Mouse (Mus musculus) neural tube, embryonic 14.5 days (tissue): ENCODE data around the gene Olfr218. TPM values are rescaled to one million over a fixed set of nuclear protein-coding genes. Genes with fewer than 3 reads are reported as not detected.
"Not testable (repeated sequence)": the region's sequence is repeated elsewhere in the genome, so short reads cannot be mapped to it uniquely, and the experiment has no call there.

ENCODE experiments used
- ATAC-seq: fragments of 200-750 bp; cut with Nextera tagmentation; 2 replicates; pipeline ENCODE4 v1.8.0; 2017; ENCODE audit warnings: low read depth, mild to moderate bottlenecking, moderate TSS enrichment, moderate library complexity
- H3K27ac ChIP-seq: fragments of 300-500 bp; sonication (generic); 2 replicates; pipeline ENCODE4 v1.5.1; 2014; ENCODE audit warnings: low read depth, mild to moderate bottlenecking, control low read depth, low read length, moderate library complexity, mixed read lengths
- H3K27me3 ChIP-seq: fragments of 300-500 bp; sonication (generic); 2 replicates; pipeline ENCODE4 v1.6.1; 2014; ENCODE audit warnings: low read length; ENCODE audit not compliant: control insufficient read depth, insufficient read depth
- H3K36me3 ChIP-seq: fragments of 300-500 bp; sonication (generic); 2 replicates; pipeline ENCODE4 v1.6.1; 2014; ENCODE audit warnings: low read length, mixed read lengths; ENCODE audit not compliant: control insufficient read depth, insufficient read depth
- H3K4me1 ChIP-seq: fragments of 300-500 bp; sonication (generic); 2 replicates; pipeline ENCODE4 v1.6.1; 2014; ENCODE audit warnings: low read length; ENCODE audit not compliant: control insufficient read depth, insufficient read depth
- H3K4me2 ChIP-seq: fragments of 300-500 bp; sonication (generic); 2 replicates; pipeline ENCODE4 v1.6.1; 2014; ENCODE audit warnings: mild to moderate bottlenecking, low read depth, low read length, control low read depth
- H3K4me3 ChIP-seq: fragments of 300-500 bp; sonication (generic); 2 replicates; pipeline ENCODE4 v1.5.1; 2014; ENCODE audit warnings: low read depth, low read length, control low read depth, mixed read lengths
- H3K9ac ChIP-seq: fragments of 300-500 bp; sonication (generic); replicated peaks from 2 replicates; pipeline ENCODE4 v1.6.1; 2014; ENCODE audit warnings: low read depth, mild to moderate bottlenecking, control low read depth, low read length, mixed read lengths
- H3K9me3 ChIP-seq: fragments of 300-500 bp; sonication (generic); 2 replicates; pipeline ENCODE4 v1.6.1; 2016; ENCODE audit warnings: low read length; ENCODE audit not compliant: control insufficient read depth
- WGBS: fragments of 180-500 bp; shearing (Covaris S2); extraction: QIAGEN DNeasy Blood & Tissue Kit; methylation state at CpG from one replicate; pipeline ENCODE4 v1.1.7; 2014; 5-methylcytosine and 5-hydroxymethylcytosine counted together
- polyA plus RNA-seq: library from polyadenylated mRNA; unstranded; fragments of >200 nt; fragmentation: Nextera tagmentation; extraction: Ambion mirVana; gene quantifications from 2 replicates; pipeline ENCODE4 v1.2.1, GENCODE M21; 2014

Gene Olfr218
- polyA plus RNA-seq = not detected in 2 replicates

GRCm38 (mm10) chr1:173197508-173197907, at the start of gene Olfr218:
Olfr218 (plus strand) TSS chr1:173197808.
- H3K36me3 ChIP-seq = no peaks in the 10 kb centered on the region
- no peak within 1 kb of the TSS for H3K27ac ChIP-seq
- 70% methylated on average over 5 of the region's 5 CpGs for WGBS
- H3K4me3 ChIP-seq = no peak within 1 kb of the TSS
- ATAC-seq = no peak
- no peak within 1 kb of the TSS for H3K9ac ChIP-seq
- no peaks in the 10 kb centered on the region for H3K27me3 ChIP-seq
- no peak within 1 kb of the TSS for H3K4me2 ChIP-seq
- H3K9me3 ChIP-seq = no peaks in the 10 kb centered on the region
- no peaks in the 10 kb centered on the region for H3K4me1 ChIP-seq

- Histone ChIP-seq H3K9me3 (no peaks in the 10 kb centered on the region), H3K4me2 (no peak overlapping the region)
Measured at GRCm38 (mm10) chr1:173174154-173174842, 23.3 kb upstream of the Olfr218 start.

GRCm38 (mm10) chr1:173190540-173190939, 7.1 kb upstream of the Olfr218 start, which contains the start of gene Olfr1406:
Olfr1406 (minus strand) TSS chr1:173190640.
- H3K4me2 ChIP-seq = no peak within 1 kb of the TSS
- H3K36me3 ChIP-seq = no peaks in the 10 kb centered on the region
- 70% methylated on average over 3 of the region's 3 CpGs for WGBS
- no peaks in the 10 kb centered on the region for H3K27me3 ChIP-seq
- no peak within 1 kb of the TSS for H3K9ac ChIP-seq
- H3K4me1 ChIP-seq = no peaks in the 10 kb centered on the region
- no peak within 1 kb of the TSS for H3K4me3 ChIP-seq
- no peak for ATAC-seq
- no peaks in the 10 kb centered on the region for H3K9me3 ChIP-seq
- H3K27ac ChIP-seq = no peak within 1 kb of the TSS

More at GRCm38 (mm10) chr1:173174154-173174842, 23.3 kb upstream of the Olfr218 start:
- H3K27me3 ChIP-seq = no peaks in the 10 kb centered on the region
- no peak overlapping the region for H3K4me3 ChIP-seq
- H3K27ac ChIP-seq = no peak overlapping the region
- no peaks in the 10 kb centered on the region for H3K4me1 ChIP-seq
- no peak for ATAC-seq
- H3K36me3 ChIP-seq = no peaks in the 10 kb centered on the region
- no peak overlapping the region for H3K9ac ChIP-seq

GRCm38 (mm10) chr1:173192059-173192458, 5.5 kb upstream of the Olfr218 start:
- Histone ChIP-seq H3K27me3 (no peaks in the 10 kb centered on the region), H3K9ac (no peak overlapping the region), H3K9me3 (no peaks in the 10 kb centered on the region), H3K27ac (no peak overlapping the region), H3K36me3 (no peaks in the 10 kb centered on the region), H3K4me3 (no peak overlapping the region), H3K4me2 (no peak overlapping the region), H3K4me1 (no peaks in the 10 kb centered on the region)
- no peak for ATAC-seq
- WGBS = 80% methylated on average over 3 of the region's 3 CpGs

DNA sequence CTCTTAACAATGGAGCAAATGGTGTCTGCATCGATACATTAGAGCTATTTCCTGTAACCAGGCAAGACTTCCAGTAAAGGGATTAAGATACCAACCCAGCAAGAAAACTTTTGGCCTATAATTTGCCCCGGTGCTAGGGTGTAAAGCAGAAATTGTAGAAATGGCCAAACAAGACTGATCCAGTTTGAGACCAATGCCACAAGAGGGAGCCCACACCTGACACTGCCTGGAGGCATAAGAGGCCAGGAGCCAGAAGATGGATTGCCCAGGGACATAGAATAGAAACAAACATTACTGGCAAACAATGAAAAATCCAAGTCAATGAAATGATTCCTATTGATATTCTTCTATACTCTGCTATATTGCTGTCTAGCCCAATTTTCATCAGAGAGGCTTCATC, 1.2 kb upstream of the Olfr218 start:
- no peaks in the 10 kb centered on the region for H3K36me3 ChIP-seq
- WGBS = 87% methylated on average over 2 of the region's 2 CpGs
- H3K4me3 ChIP-seq = no peak overlapping the region

GRCm38 (mm10) chr1:173212092-173212491, 14.5 kb downstream of the Olfr218 start, which contains the start of gene Olfr1404:
Olfr1404 (plus strand) TSS chr1:173212392.
- Histone ChIP-seq H3K4me1 (no peaks in the 10 kb centered on the region), H3K27ac (no peak within 1 kb of the TSS), H3K4me3 (no peak within 1 kb of the TSS), H3K36me3 (no peaks in the 10 kb centered on the region), H3K27me3 (no peaks in the 10 kb centered on the region), H3K9me3 (no peaks in the 10 kb centered on the region), H3K9ac (no peak within 1 kb of the TSS), H3K4me2 (no peak within 1 kb of the TSS)
- no peak for ATAC-seq
- 86% methylated on average over 5 of the region's 5 CpGs for whole genome bisulfite sequencing

More for the DNA sequence above, 1.2 kb upstream of the Olfr218 start:
- Histone ChIP-seq H3K27ac (no peak overlapping the region), H3K9me3 (no peaks in the 10 kb centered on the region), H3K4me1 (no peaks in the 10 kb centered on the region), H3K27me3 (no peaks in the 10 kb centered on the region), H3K4me2 (no peak overlapping the region), H3K9ac (no peak overlapping the region)
- ATAC-seq = no peak

GRCm38 (mm10) chr1:173216481-173216880, 18.9 kb downstream of the Olfr218 start:
- H3K36me3 ChIP-seq = no peaks in the 10 kb centered on the region
- H3K27me3 ChIP-seq = no peaks in the 10 kb centered on the region
- no peaks in the 10 kb centered on the region for H3K4me1 ChIP-seq
- no peak for ATAC-seq
- H3K4me3 ChIP-seq = no peak overlapping the region
- no peak overlapping the region for H3K9ac ChIP-seq
- WGBS = 95% methylated on average over 3 of the region's 3 CpGs
- no peak overlapping the region for H3K27ac ChIP-seq
- no peak overlapping the region for H3K4me2 ChIP-seq
- no peaks in the 10 kb centered on the region for H3K9me3 ChIP-seq

DNA sequence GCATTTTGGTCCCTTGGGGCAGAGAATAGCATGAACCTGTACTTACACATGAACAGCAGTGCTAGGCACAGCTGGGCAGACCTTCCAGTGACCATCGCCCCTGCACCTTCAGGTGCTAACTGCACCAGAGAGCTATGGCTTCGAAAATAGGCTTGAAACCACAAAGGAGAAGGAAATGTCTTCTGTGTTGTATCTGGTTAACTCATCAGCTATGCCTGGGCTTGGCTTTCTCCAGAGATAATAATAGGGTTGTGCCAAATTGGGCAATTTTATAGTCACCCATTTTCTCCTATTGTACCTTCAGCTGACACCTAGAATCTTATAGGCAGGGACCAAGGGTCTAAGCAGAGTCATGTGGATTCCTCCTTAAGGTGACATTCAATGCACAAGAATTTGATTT, 29.5 kb downstream of the Olfr218 start, which contains the start of gene Fcer1a:
Gene Fcer1a (minus strand): TSS at position 134 of the 400 bp plus-strand sequence.
- H3K36me3 ChIP-seq = no peaks in the 10 kb centered on the region
- H3K27ac ChIP-seq = no peak within 1 kb of the TSS
- no peaks in the 10 kb centered on the region for H3K4me1 ChIP-seq
- 95% methylated on average over 2 of the region's 2 CpGs for WGBS
- no peak within 1 kb of the TSS for H3K9ac ChIP-seq
- H3K27me3 ChIP-seq = no peaks in the 10 kb centered on the region
- no peak within 1 kb of the TSS for H3K4me3 ChIP-seq
- no peak for ATAC-seq
- H3K4me2 ChIP-seq = no peak within 1 kb of the TSS
- H3K9me3 ChIP-seq = no peaks in the 10 kb centered on the region

GRCm38 (mm10) chr1:173237004-173237403, 39.4 kb downstream of the Olfr218 start:
- H3K27ac ChIP-seq, H3K36me3 ChIP-seq, H3K4me1 ChIP-seq, H3K27me3 ChIP-seq, H3K9ac ChIP-seq, H3K4me2 ChIP-seq, ATAC-seq, H3K4me3 ChIP-seq, H3K9me3 ChIP-seq: not testable (repeated sequence)
- 82% methylated on average over 1 of the region's 1 CpGs for WGBS
